Mouse (Mus musculus): Measurements from ENCODE around the gene Lonp2. TPM values are rescaled to one million over a fixed set of nuclear protein-coding genes. Genes with fewer than 3 reads are reported as not detected.

The Lonp2 gene
- polyA plus RNA-seq, 1 experiment from 2014 or later, result 83.4 TPM

DNA sequence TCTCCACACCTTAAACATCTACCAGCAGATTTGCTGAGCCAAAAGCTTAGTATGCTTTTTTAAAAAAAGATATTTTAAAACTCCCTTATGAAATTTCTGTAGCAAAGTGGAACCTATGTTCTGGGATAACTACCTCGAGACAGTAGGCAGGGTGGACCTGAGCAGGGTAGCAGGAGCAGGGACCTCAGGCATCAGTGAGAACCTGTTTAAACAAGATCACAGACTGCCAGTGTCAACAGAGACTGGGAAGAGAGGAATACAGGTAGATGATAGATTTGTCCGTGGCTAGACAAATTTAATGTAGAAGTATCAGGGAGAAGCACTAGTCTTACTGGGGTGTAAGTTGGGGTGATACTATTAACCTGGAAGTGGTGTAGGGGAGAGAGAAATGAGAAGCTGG, 10.0 kb upstream of the Lonp2 start:
- no peak for ATAC-seq (ENCODE audit: low FRiP score)
- no peaks in the 10 kb centered on the region for H3K36me3 ChIP-seq (replicated peaks; ENCODE audit: control insufficient read depth, insufficient read depth)
- no peaks in the 10 kb centered on the region for H3K4me1 ChIP-seq (replicated peaks; ENCODE audit: control insufficient read depth, insufficient read depth, low read length)
- WGBS, result 85% methylated on average over 2 of the region's 2 CpGs
- no peaks in the 10 kb centered on the region for H3K27me3 ChIP-seq (ENCODE audit: control insufficient read depth, insufficient read depth, low read length)
- H3K27ac ChIP-seq, result no peak overlapping the region
- H3K9ac ChIP-seq, result no peak overlapping the region
- H3K4me3 ChIP-seq (replicated peaks; ENCODE audit: low read length), result no peak overlapping the region
- no peaks in the 10 kb centered on the region for H3K9me3 ChIP-seq (ENCODE audit: control insufficient read depth, low read length)
- H3K4me2 ChIP-seq (replicated peaks), result no peak overlapping the region
- DNase-seq (ENCODE audit: low spot score), result no peak

DNA sequence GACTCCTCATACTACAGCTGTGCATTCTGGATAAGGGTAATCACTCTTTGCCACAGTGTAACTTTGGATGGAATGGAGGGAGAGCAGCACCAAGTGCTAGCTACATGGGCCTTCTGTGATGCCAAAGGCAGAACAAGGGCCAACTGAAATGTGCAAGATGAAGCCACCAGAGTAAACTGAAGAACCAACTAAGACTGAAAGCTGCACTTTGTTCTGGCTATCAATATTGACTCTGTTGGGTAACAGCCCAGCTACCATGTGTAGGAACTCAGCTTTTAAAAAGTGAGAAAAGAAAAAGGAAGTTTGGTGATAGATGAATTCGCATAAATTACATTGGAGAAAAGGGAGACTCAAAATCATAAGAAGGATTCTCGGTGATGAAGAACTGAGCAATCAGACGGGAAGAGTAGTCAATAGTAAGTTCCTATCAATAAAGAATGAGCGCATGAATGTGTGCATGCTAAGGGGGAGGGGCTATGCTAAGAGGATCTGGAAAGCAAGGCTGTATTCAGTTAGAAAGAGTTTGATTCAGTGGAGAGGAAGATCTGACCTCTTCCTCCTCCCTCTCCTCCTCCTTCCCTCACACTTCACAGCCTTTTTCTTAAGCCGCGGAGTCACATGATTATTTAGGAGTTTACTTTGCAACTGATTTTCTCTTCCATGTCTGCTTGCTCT, 8.6 kb upstream of the Lonp2 start:
- WGBS, result 91% methylated on average over 6 of the region's 6 CpGs
- no peaks in the 10 kb centered on the region for H3K4me1 ChIP-seq (replicated peaks; ENCODE audit: control insufficient read depth, insufficient read depth, low read length)
- no peak for ATAC-seq (ENCODE audit: low FRiP score)
- H3K9ac ChIP-seq, result no peak overlapping the region
- H3K27ac ChIP-seq, result no peak overlapping the region
- no peak overlapping the region for H3K4me2 ChIP-seq (replicated peaks)
- H3K27me3 ChIP-seq (ENCODE audit: control insufficient read depth, insufficient read depth, low read length), result no peaks in the 10 kb centered on the region; the same call in 1 of the 2 replicates
- H3K4me3 ChIP-seq (replicated peaks; ENCODE audit: low read length), result no peak overlapping the region
- DNase-seq (ENCODE audit: low spot score), result no peak
- no peaks in the 10 kb centered on the region for H3K9me3 ChIP-seq (ENCODE audit: control insufficient read depth, low read length)
- no peaks in the 10 kb centered on the region for H3K36me3 ChIP-seq (replicated peaks; ENCODE audit: control insufficient read depth, insufficient read depth)

DNA sequence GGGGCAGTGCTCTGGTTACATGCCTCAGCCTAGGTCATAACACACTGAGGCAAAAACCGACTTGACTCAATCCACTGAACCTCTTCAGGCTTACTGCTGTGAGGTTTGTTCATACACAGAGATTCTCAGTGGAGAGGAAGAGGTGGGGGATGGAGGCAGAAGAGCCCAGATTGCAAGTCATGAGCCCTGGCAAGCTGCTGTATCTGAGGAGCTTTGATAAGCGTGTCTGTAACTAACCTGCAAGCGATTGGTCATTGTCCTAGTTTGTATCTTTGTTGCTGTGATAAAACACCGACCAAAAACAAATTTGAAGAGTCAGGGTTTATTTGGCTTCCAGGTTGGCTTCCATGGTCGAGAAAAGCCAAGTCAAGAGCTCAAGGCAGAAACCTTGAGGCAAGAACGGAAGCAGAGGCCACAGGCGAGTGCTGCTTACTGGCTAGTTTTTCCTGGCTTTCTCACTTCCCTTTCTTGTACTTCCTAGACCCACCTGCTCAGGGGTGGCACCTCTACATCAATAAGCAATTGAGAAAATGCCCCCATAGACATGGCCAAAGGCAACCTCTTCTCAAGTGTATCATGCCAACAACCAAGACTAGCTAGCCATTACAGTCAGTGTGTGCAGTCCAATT, 6.0 kb upstream of the Lonp2 start:
- no peaks in the 10 kb centered on the region for H3K9me3 ChIP-seq (ENCODE audit: control insufficient read depth, low read length)
- no peaks in the 10 kb centered on the region; the same call in 1 of the 2 replicates for H3K27me3 ChIP-seq (ENCODE audit: control insufficient read depth, insufficient read depth, low read length)
- no peak for ATAC-seq (ENCODE audit: low FRiP score)
- no peak overlapping the region for H3K27ac ChIP-seq
- no peaks in the 10 kb centered on the region for H3K36me3 ChIP-seq (replicated peaks; ENCODE audit: control insufficient read depth, insufficient read depth)
- no peak overlapping the region for H3K9ac ChIP-seq
- DNase-seq (ENCODE audit: low spot score), result no peak
- WGBS, result 76% methylated on average over 7 of the region's 7 CpGs
- H3K4me1 ChIP-seq (replicated peaks; ENCODE audit: control insufficient read depth, insufficient read depth, low read length), result no peaks in the 10 kb centered on the region
- H3K4me3 ChIP-seq (replicated peaks; ENCODE audit: low read length), result no peak overlapping the region
- H3K4me2 ChIP-seq (replicated peaks), result no peak overlapping the region

DNA sequence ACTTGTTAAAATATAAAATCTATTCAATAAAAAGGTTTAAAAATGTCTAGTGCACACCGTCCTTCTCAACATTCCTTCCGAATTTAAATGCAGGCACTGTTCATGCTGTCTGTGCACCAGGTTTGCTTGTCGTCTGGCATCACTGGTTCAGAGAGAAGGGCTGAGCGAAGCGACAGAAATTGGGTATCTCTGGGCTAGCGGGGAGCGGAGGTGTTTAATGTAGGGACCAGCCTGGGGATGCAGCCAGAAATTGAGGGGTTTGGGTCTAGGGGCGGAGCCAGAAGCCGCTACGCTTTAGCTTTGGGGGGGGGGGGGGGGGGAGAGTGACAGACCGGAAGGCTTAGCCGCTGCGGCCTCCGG, 312 bp upstream of the Lonp2 start:
- Histone ChIP-seq H3K27ac (peak overlapping the region; percentile 93), H3K9ac (peak overlapping the region; percentile 74), H3K27me3 (ENCODE audit: control insufficient read depth, insufficient read depth, low read length) (no peaks in the 10 kb centered on the region; the same call in 1 of the 2 replicates), H3K4me2 (replicated peaks) (peak overlapping the region; percentile 87), H3K4me1 (replicated peaks; ENCODE audit: control insufficient read depth, insufficient read depth, low read length) (peaks cover 18% of the 10 kb centered on the region), H3K36me3 (replicated peaks; ENCODE audit: control insufficient read depth, insufficient read depth) (no peaks in the 10 kb centered on the region), H3K9me3 (ENCODE audit: control insufficient read depth, low read length) (no peaks in the 10 kb centered on the region), H3K4me3 (replicated peaks; ENCODE audit: low read length) (peak overlapping the region; percentile 57)
- ATAC-seq (ENCODE audit: low FRiP score) (no peak), DNase-seq (ENCODE audit: low spot score) (peak; percentile 26)
- under 1% methylated on average over 9 of the region's 14 CpGs for WGBS

GRCm38 (mm10) chr8:86624915-86625314, 1.1 kb downstream of the Lonp2 start:
- H3K36me3 ChIP-seq (replicated peaks; ENCODE audit: control insufficient read depth, insufficient read depth), result no peaks in the 10 kb centered on the region
- H3K4me3 ChIP-seq (replicated peaks; ENCODE audit: low read length), result peak overlapping the region; percentile 57
- no peak overlapping the region for H3K27ac ChIP-seq
- 67% methylated on average over 7 of the region's 7 CpGs for WGBS
- DNase-seq (ENCODE audit: low spot score) (no peak), ATAC-seq (ENCODE audit: low FRiP score) (no peak)
- no peaks in the 10 kb centered on the region; the same call in 1 of the 2 replicates for H3K27me3 ChIP-seq (ENCODE audit: control insufficient read depth, insufficient read depth, low read length)
- H3K9me3 ChIP-seq (ENCODE audit: control insufficient read depth, low read length), result no peaks in the 10 kb centered on the region
- H3K9ac ChIP-seq, result peak overlapping the region; percentile 74
- peak overlapping the region; percentile 87 for H3K4me2 ChIP-seq (replicated peaks)
- H3K4me1 ChIP-seq (replicated peaks; ENCODE audit: control insufficient read depth, insufficient read depth, low read length), result peaks cover 18% of the 10 kb centered on the region

GRCm38 (mm10) chr8:86630212-86630611, 6.4 kb downstream of the Lonp2 start:
- Histone ChIP-seq H3K27ac (no peak overlapping the region), H3K9me3 (ENCODE audit: control insufficient read depth, low read length) (no peaks in the 10 kb centered on the region), H3K4me3 (replicated peaks; ENCODE audit: low read length) (no peak overlapping the region), H3K4me1 (replicated peaks; ENCODE audit: control insufficient read depth, insufficient read depth, low read length) (peaks cover 11% of the 10 kb centered on the region), H3K36me3 (replicated peaks; ENCODE audit: control insufficient read depth, insufficient read depth) (peaks cover 28% of the 10 kb centered on the region), H3K4me2 (replicated peaks) (no peak overlapping the region), H3K27me3 (ENCODE audit: control insufficient read depth, insufficient read depth, low read length) (no peaks in the 10 kb centered on the region), H3K9ac (no peak overlapping the region)
- 90% methylated on average over 5 of the region's 5 CpGs for WGBS
- DNase-seq (ENCODE audit: low spot score), result no peak
- no peak for ATAC-seq (ENCODE audit: low FRiP score)

GRCm38 (mm10) chr8:86631395-86631794, 7.6 kb downstream of the Lonp2 start:
- H3K4me3 ChIP-seq (replicated peaks; ENCODE audit: low read length), result no peak overlapping the region
- peaks cover 39% of the 10 kb centered on the region for H3K36me3 ChIP-seq (replicated peaks; ENCODE audit: control insufficient read depth, insufficient read depth)
- 94% methylated on average over 4 of the region's 4 CpGs for WGBS
- H3K27ac ChIP-seq, result no peak overlapping the region
- ATAC-seq (ENCODE audit: low FRiP score) (no peak), DNase-seq (ENCODE audit: low spot score) (no peak)
- H3K4me2 ChIP-seq (replicated peaks), result no peak overlapping the region
- no peaks in the 10 kb centered on the region for H3K27me3 ChIP-seq (ENCODE audit: control insufficient read depth, insufficient read depth, low read length)
- peaks cover 4% of the 10 kb centered on the region; the same call in 1 of the 2 replicates for H3K4me1 ChIP-seq (replicated peaks; ENCODE audit: control insufficient read depth, insufficient read depth, low read length)
- H3K9me3 ChIP-seq (ENCODE audit: control insufficient read depth, low read length), result no peaks in the 10 kb centered on the region
- H3K9ac ChIP-seq, result no peak overlapping the region

DNA sequence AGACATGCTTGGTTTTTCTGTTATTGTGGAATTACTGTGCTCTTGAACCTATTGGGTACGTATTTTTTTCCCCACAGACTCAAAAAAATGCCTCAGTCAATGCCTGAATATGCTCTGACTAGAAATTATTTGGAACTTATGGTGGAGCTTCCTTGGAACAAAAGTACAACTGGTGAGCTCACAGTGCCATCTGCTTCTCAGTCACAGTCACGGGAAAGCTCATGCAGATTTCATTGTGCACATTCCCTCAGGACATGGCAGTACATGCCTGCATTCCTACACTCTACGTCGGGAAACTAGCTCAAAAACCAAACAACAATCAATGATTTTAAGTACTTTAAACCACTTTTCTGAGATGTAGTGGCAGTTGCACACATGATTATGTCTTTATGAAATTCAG, 14.0 kb downstream of the Lonp2 start:
- ATAC-seq (ENCODE audit: low FRiP score), result no peak

DNA sequence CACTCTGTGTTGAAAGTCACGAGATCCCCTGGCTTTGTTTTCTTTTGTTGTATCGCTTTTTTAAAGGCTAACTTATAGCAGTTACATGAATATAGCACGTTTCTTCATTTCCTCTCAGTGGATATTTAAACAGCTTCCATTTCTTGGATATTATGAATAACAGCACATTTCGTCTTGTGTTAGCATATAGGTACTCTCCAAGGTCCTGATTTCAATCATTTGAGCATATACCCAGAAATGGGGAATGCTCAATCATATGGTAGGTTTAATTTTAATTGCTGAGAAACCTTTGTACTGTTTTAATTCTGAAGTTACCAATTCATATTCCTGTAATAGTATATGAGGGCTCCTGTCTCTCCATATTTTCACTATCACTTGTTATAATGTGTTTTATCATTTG, 15.1 kb downstream of the Lonp2 start:
- H3K4me1 ChIP-seq (replicated peaks; ENCODE audit: control insufficient read depth, insufficient read depth, low read length), result no peaks in the 10 kb centered on the region
- peaks cover 90% of the 10 kb centered on the region for H3K36me3 ChIP-seq (replicated peaks; ENCODE audit: control insufficient read depth, insufficient read depth)
- DNase-seq (ENCODE audit: low spot score) (no peak), ATAC-seq (ENCODE audit: low FRiP score) (no peak)
- no peak overlapping the region for H3K4me3 ChIP-seq (replicated peaks; ENCODE audit: low read length)
- no peaks in the 10 kb centered on the region for H3K9me3 ChIP-seq (ENCODE audit: control insufficient read depth, low read length)
- no peak overlapping the region for H3K27ac ChIP-seq
- H3K4me2 ChIP-seq (replicated peaks), result no peak overlapping the region
- H3K27me3 ChIP-seq (ENCODE audit: control insufficient read depth, insufficient read depth, low read length), result no peaks in the 10 kb centered on the region
- WGBS, result 89% methylated on average over 4 of the region's 4 CpGs
- H3K9ac ChIP-seq, result no peak overlapping the region

More for the DNA sequence above, 14.0 kb downstream of the Lonp2 start:
- H3K36me3 ChIP-seq (replicated peaks; ENCODE audit: control insufficient read depth, insufficient read depth), result peaks cover 91% of the 10 kb centered on the region
- no peaks in the 10 kb centered on the region for H3K4me1 ChIP-seq (replicated peaks; ENCODE audit: control insufficient read depth, insufficient read depth, low read length)
- H3K4me3 ChIP-seq (replicated peaks; ENCODE audit: low read length), result no peak overlapping the region
- H3K27me3 ChIP-seq (ENCODE audit: control insufficient read depth, insufficient read depth, low read length), result no peaks in the 10 kb centered on the region
- DNase-seq (ENCODE audit: low spot score), result no peak
- no peak overlapping the region for H3K4me2 ChIP-seq (replicated peaks)
- 72% methylated on average over 4 of the region's 4 CpGs for WGBS
- no peak overlapping the region for H3K9ac ChIP-seq
- no peaks in the 10 kb centered on the region for H3K9me3 ChIP-seq (ENCODE audit: control insufficient read depth, low read length)
- H3K27ac ChIP-seq, result no peak overlapping the region
